Mouse (Mus musculus): ENCODE results near the gene D630045J12Rik.

DNA sequence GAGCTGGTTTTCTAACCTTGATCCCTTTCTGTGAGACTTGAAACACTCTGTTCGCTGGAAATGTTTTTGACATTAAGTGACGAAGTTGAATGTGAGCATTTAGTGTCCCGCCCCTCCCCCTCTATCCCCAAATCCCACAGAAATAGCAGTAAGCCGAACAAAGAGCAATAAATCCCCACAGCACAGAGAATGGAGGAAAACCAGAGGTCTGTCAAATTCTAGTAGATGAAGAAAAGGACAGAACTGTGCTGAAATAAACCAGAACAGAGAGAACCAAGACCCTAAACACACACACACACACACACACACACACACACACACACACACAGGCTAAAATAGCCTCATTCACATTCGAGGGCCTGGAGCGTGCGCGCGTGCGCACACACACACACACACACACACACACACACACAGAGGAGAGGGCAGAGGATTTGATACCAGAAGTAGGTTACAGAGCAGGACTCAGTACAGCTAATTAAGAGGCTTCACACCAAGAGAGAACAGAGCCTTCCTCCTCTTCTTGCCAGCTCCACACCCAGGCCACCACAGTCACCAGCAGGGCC lies 72.0 kb downstream of the D630045J12Rik start:
- TF ChIP-seq POLR2A (IDR thresholded peaks at IDR 0.05; ENCODE audit: low read depth, low read length) (no peak), CTCF (IDR thresholded peaks at IDR 0.05; ENCODE audit: extremely low read depth, insufficient read depth, insufficient read length, insufficient replicate concordance) (no peak)

All from spleen, adult 2 months (tissue).